Mouse (Mus musculus) left cerebral cortex, postnatal 4 days (tissue): Measurements from ENCODE around the gene Pak2. TPM values are rescaled to one million over a fixed set of nuclear protein-coding genes. Genes with fewer than 3 reads are reported as not detected.

Experiments used
- DNase-seq: peaks from one replicate; pipeline ENCODE4 v3.0.0-alpha.2; 2022
- intact Hi-C: fragments of 180-260 bp; cut with DNase I; formaldehyde crosslinking; loops from one replicate; pipeline ENCODE4 v1.15.1; 2025
- total RNA-seq, 2 experiments: library from RNA; stranded (reverse); gene quantifications; 2 replicates each; pipeline ENCODE4 v1.2.3; 2021

Pak2 gene
- 10 to 100 TPM; 47.0 to 53.4 TPM for total RNA-seq

- DNase-seq: peak; percentile 91
- intact Hi-C loops: no loop called here
These were observed at the start of gene Pak2 for GRCm38 (mm10) chr16:32078991-32079511. Pak2 (minus strand) TSS chr16:32079342.

GRCm38 (mm10) chr16:32127046-32127445 lies 47.9 kb upstream of the Pak2 start:
- intact Hi-C loops: no loop called here

GRCm38 (mm10) chr16:32125364-32125763 lies 46.2 kb upstream of the Pak2 start:
- DNase-seq: no peak
- intact Hi-C loops: no loop called here

More at GRCm38 (mm10) chr16:32127046-32127445, 47.9 kb upstream of the Pak2 start:
- DNase-seq: no peak

- intact Hi-C loops: no loop called here
- DNase-seq: no peak
These were observed 45.5 kb upstream of the Pak2 start for GRCm38 (mm10) chr16:32124444-32125335.

GRCm38 (mm10) chr16:32124020-32124419 lies 44.9 kb upstream of the Pak2 start:
- no peak for DNase-seq
- intact Hi-C loops: no loop called here

- intact Hi-C loops: no loop called here
These were observed 41.3 kb upstream of the Pak2 start for GRCm38 (mm10) chr16:32120454-32120853.

GRCm38 (mm10) chr16:32116186-32116585 lies 37.0 kb upstream of the Pak2 start:
- intact Hi-C loops: loop anchor here (10.0 kb wide), 1 partner anchor 349 kb away; no protein-coding TSS in a partner anchor
- no peak for DNase-seq

More at GRCm38 (mm10) chr16:32120454-32120853, 41.3 kb upstream of the Pak2 start:
- no peak for DNase-seq

- intact Hi-C loops: loop anchor here (10.0 kb wide), 1 partner anchor 349 kb away; no protein-coding TSS in a partner anchor
- DNase-seq: no peak
These were observed 36.6 kb upstream of the Pak2 start for GRCm38 (mm10) chr16:32115781-32116180.

GRCm38 (mm10) chr16:32114968-32115695 lies 36.0 kb upstream of the Pak2 start:
- peak; percentile 79 for DNase-seq
- intact Hi-C loops: loop anchor here (10.0 kb wide), 1 partner anchor 350 kb away; no protein-coding TSS in a partner anchor

GRCm38 (mm10) chr16:32114406-32114805 lies 35.3 kb upstream of the Pak2 start:
- intact Hi-C loops: loop anchor here (10.0 kb wide), 1 partner anchor 350 kb away; no protein-coding TSS in a partner anchor
- no peak for DNase-seq

- intact Hi-C loops: loop anchor here (10.0 kb wide), 1 partner anchor 351 kb away; no protein-coding TSS in a partner anchor
- DNase-seq: peak; percentile 41
These were observed 34.5 kb upstream of the Pak2 start for GRCm38 (mm10) chr16:32113541-32114218.

GRCm38 (mm10) chr16:32110951-32111699 lies 32.0 kb upstream of the Pak2 start:
- DNase-seq: no peak
- intact Hi-C loops: loop anchor here (10.0 kb wide), 1 partner anchor 354 kb away; no protein-coding TSS in a partner anchor

- no peak for DNase-seq
- intact Hi-C loops: no loop called here
These were observed 29.4 kb upstream of the Pak2 start for GRCm38 (mm10) chr16:32108578-32108977.

GRCm38 (mm10) chr16:32108170-32108569 lies 29.0 kb upstream of the Pak2 start:
- intact Hi-C loops: no loop called here
- no peak for DNase-seq

- intact Hi-C loops: no loop called here
- DNase-seq: no peak
These were observed 28.4 kb upstream of the Pak2 start for GRCm38 (mm10) chr16:32107342-32108045.

GRCm38 (mm10) chr16:32105698-32106097 lies 26.6 kb upstream of the Pak2 start:
- intact Hi-C loops: no loop called here

GRCm38 (mm10) chr16:32102295-32102694 lies 23.2 kb upstream of the Pak2 start:
- intact Hi-C loops: no loop called here
- no peak for DNase-seq

More at GRCm38 (mm10) chr16:32105698-32106097, 26.6 kb upstream of the Pak2 start:
- DNase-seq: no peak

- peak; percentile 92 for DNase-seq
- intact Hi-C loops: no loop called here
These were observed 20.6 kb upstream of the Pak2 start, which contains the start of the genes Pigx and Cep19 for GRCm38 (mm10) chr16:32099638-32100150. Pigx (minus strand) TSS chr16:32099740. Cep19 (plus strand) TSS chr16:32099800.
